Mouse (Mus musculus) urinary bladder, adult 2 months (tissue): ENCODE measurements around the gene Atp23. TPM values are rescaled to one million over a fixed set of nuclear protein-coding genes. Genes with fewer than 3 reads are reported as not detected.
"Not testable (repeated sequence)": the region's sequence is repeated elsewhere in the genome, so short reads cannot be mapped to it uniquely, and the experiment has no call there.

Experiments
- DNase-seq: peaks from one replicate; pipeline ENCODE4 v3.0.0; 2022; ENCODE audit warnings: low spot score
- polyA plus RNA-seq: library from polyadenylated mRNA; depleted of rRNA; stranded (reverse); fragments of >200 nt; gene quantifications from 2 replicates; pipeline ENCODE4 v1.2.3, GENCODE M21; 2012; rRNA removed

Atp23 gene
- polyA plus RNA-seq, 1 experiment: 7.5 TPM

DNA sequence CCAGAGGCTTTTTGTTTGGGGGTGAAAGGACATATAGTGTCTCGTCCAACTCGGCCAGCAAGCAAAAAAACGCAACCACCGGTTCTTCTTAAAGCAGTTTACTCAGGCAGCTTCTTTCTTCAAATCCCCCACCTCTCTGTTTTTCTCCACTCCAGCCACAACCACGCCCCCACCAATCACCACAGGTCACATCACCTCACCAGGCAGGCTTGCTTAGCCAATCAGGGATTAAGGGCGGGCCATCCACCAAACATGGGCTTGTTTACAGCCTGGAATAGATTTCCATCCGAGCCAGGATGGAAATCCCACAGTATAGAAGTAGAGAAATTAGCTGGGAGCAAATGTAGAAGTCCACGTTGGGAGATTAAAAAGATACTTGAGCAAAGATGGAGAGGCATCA is 74.9 kb downstream of the Atp23 start:
- not testable (repeated sequence) for DNase-seq

DNA sequence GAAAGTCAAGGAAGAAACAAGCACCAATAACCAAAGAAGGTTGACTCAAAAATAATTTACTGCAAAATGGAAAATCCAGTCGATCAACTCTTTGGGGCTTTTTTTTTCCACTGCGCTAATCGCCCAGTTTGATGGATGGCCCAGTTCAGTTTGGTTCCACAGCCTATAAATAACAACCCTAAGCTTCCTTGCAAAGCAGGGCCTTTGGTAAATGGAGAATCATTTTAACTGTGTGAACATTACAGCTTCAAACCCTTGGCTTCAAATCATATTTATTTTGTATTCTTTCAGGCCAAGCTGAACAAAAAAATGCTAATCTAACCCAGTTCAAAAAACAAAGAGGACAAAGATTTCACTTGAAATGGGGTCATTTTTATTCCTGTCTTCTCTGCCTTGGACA is 78.7 kb downstream of the Atp23 start:
- DNase-seq: no peak

Other genes starting within 250 kb of the Atp23 start
- 146 and 191 TPM in 2 replicates for gene Ctdsp2, start 77.4 kb upstream of the Atp23 start, polyA plus RNA-seq
- gene Avil, start 99.4 kb upstream of the Atp23 start, polyA plus RNA-seq: 0.28 and 0.53 TPM in 2 replicates
- 29.5 and 36.9 TPM in 2 replicates for gene Tsfm, start 129.5 kb upstream of the Atp23 start, polyA plus RNA-seq
- 26.9 and 33.6 TPM in 2 replicates for gene Mettl1, start 140.1 kb upstream of the Atp23 start, polyA plus RNA-seq
- gene Eef1akmt3, start 140.2 kb upstream of the Atp23 start, polyA plus RNA-seq: 0.78 and 1.1 TPM in 2 replicates
- 0.28 and 0.50 TPM in 2 replicates for gene Cyp27b1, start 146.9 kb upstream of the Atp23 start, polyA plus RNA-seq
- gene March9, start 158.8 kb upstream of the Atp23 start, polyA plus RNA-seq: 3.5 and 4.9 TPM in 2 replicates
- 252 and 268 TPM in 2 replicates for gene Cdk4, start 162.2 kb upstream of the Atp23 start, polyA plus RNA-seq
- 79.5 and 81.4 TPM in 2 replicates for gene Tspan31, start 168.9 kb upstream of the Atp23 start, polyA plus RNA-seq
- gene Agap2, start 173.9 kb upstream of the Atp23 start, polyA plus RNA-seq: 2.5 and 5.4 TPM in 2 replicates
- 53.9 and 72.8 TPM in 2 replicates for gene Os9, start 219.8 kb upstream of the Atp23 start, polyA plus RNA-seq